Mouse (Mus musculus): ENCODE measurements at regions not wholly inside any gene's neighbourhood (a gene's known extent, or its start where the extent isn't known, plus 50 kb on each side); places are given as distances from the start of the nearest gene placed in this dataset.

GRCm38 (mm10) chr12:29368107-29368819 is 159.9 kb upstream of the Myt1l start:
- peak; percentile 14 for DNase-seq (ENCODE audit: low spot score)

GRCm38 (mm10) chr12:29368820-29369175 is 159.4 kb upstream of the Myt1l start:
- no peak for DNase-seq (ENCODE audit: low spot score)

GRCm38 (mm10) chr12:29391756-29392155 is 136.4 kb upstream of the Myt1l start:
- DNase-seq (ENCODE audit: low spot score) = no peak

- DNase-seq (ENCODE audit: low spot score) = no peak
Observed at GRCm38 (mm10) chr12:29394271-29394670, 133.9 kb upstream of the Myt1l start.

GRCm38 (mm10) chr12:29394881-29395280 is 133.3 kb upstream of the Myt1l start:
- no peak for DNase-seq (ENCODE audit: low spot score)

GRCm38 (mm10) chr12:29395401-29395982 is 132.7 kb upstream of the Myt1l start:
- no peak for DNase-seq (ENCODE audit: low spot score)

GRCm38 (mm10) chr12:29404434-29404833 is 123.8 kb upstream of the Myt1l start:
- DNase-seq (ENCODE audit: low spot score) = no peak

- DNase-seq (ENCODE audit: low spot score) = no peak
Observed at GRCm38 (mm10) chr12:29409336-29410055, 118.7 kb upstream of the Myt1l start.

- DNase-seq (ENCODE audit: low spot score) = no peak
Observed at GRCm38 (mm10) chr12:29433936-29434335, 94.2 kb upstream of the Myt1l start.

- no peak for DNase-seq (ENCODE audit: low spot score)
Observed at GRCm38 (mm10) chr12:29439343-29440019, 88.7 kb upstream of the Myt1l start.

GRCm38 (mm10) chr12:29465201-29465600 is 63.0 kb upstream of the Myt1l start:
- peak; percentile 1 for DNase-seq (ENCODE audit: low spot score)
